Mouse (Mus musculus): ENCODE measurements around the gene Selenon. TPM values are rescaled to one million over a fixed set of nuclear protein-coding genes. Genes with fewer than 3 reads are reported as not detected.

The Selenon gene
- polyA plus RNA-seq, 1 experiment from 2014 or later: 48.0 TPM

- Histone ChIP-seq H3K9ac (ENCODE audit: low read length) (no peak overlapping the region), H3K4me1 (ENCODE audit: control insufficient read depth, insufficient read depth, low read length) (no peaks in the 10 kb centered on the region), H3K4me3 (ENCODE audit: low read depth, low read length) (no peak overlapping the region), H3K36me3 (ENCODE audit: control insufficient read depth, insufficient read depth, low read length) (peaks cover 11% of the 10 kb centered on the region), H3K4me2 (ENCODE audit: low read depth) (no peak overlapping the region), H3K27me3 (ENCODE audit: control insufficient read depth, insufficient read depth, low read length) (no peaks in the 10 kb centered on the region), H3K9me3 (ENCODE audit: control insufficient read depth, low read length) (no peaks in the 10 kb centered on the region), H3K27ac (ENCODE audit: low read depth, low read length) (no peak overlapping the region)
- ATAC-seq (ENCODE audit: insufficient read depth, low FRiP score, low TSS enrichment) (no peak), DNase-seq (ENCODE audit: low spot score) (no peak)
- WGBS: 89% methylated on average over 4 of the region's 4 CpGs
Measured at GRCm38 (mm10) chr4:134523447-134523846, 28.5 kb downstream of the Selenon start.

- H3K4me2 ChIP-seq (ENCODE audit: low read depth): no peak overlapping the region
- ATAC-seq (ENCODE audit: insufficient read depth, low FRiP score, low TSS enrichment) (no peak), DNase-seq (ENCODE audit: low spot score) (no peak)
- no peaks in the 10 kb centered on the region for H3K9me3 ChIP-seq (ENCODE audit: control insufficient read depth, low read length)
- no peak overlapping the region for H3K4me3 ChIP-seq (ENCODE audit: low read depth, low read length)
- H3K27me3 ChIP-seq (ENCODE audit: control insufficient read depth, insufficient read depth, low read length): no peaks in the 10 kb centered on the region
- peaks cover 7% of the 10 kb centered on the region for H3K36me3 ChIP-seq (ENCODE audit: control insufficient read depth, insufficient read depth, low read length)
- no peak overlapping the region for H3K27ac ChIP-seq (ENCODE audit: low read depth, low read length)
- no peaks in the 10 kb centered on the region for H3K4me1 ChIP-seq (ENCODE audit: control insufficient read depth, insufficient read depth, low read length)
- H3K9ac ChIP-seq (ENCODE audit: low read length): no peak overlapping the region
Measured at GRCm38 (mm10) chr4:134519281-134519680, 32.7 kb downstream of the Selenon start.

DNA sequence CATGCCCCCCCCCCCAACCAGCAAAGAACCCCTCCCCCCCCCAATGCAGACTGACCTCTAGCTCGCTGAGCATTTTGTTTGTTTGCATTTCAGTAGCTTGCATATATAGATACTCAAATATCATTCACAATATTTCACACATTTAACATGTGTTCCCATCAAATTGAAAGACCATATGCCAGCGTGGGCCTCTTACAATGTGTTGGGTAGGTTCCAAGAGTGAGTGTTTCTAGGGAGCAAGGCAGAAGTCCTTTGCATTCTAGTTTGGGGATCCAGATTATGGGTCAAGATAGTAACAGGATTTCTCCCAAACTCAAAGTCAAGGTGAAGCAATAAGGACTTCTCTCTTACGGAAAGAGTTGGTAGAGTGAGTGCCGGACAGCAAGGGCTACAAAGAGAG lies 33.4 kb downstream of the Selenon start:
- Histone ChIP-seq H3K36me3 (ENCODE audit: control insufficient read depth, insufficient read depth, low read length) (peaks cover 5% of the 10 kb centered on the region), H3K4me2 (ENCODE audit: low read depth) (no peak overlapping the region), H3K4me3 (ENCODE audit: low read depth, low read length) (no peak overlapping the region), H3K27me3 (ENCODE audit: control insufficient read depth, insufficient read depth, low read length) (no peaks in the 10 kb centered on the region), H3K4me1 (ENCODE audit: control insufficient read depth, insufficient read depth, low read length) (no peaks in the 10 kb centered on the region), H3K9me3 (ENCODE audit: control insufficient read depth, low read length) (no peaks in the 10 kb centered on the region), H3K27ac (ENCODE audit: low read depth, low read length) (no peak overlapping the region), H3K9ac (ENCODE audit: low read length) (no peak overlapping the region)
- 89% methylated on average over 4 of the region's 4 CpGs for WGBS
- ATAC-seq (ENCODE audit: insufficient read depth, low FRiP score, low TSS enrichment) (no peak), DNase-seq (ENCODE audit: low spot score) (no peak)

GRCm38 (mm10) chr4:134517719-134518118 lies 34.2 kb downstream of the Selenon start:
- ATAC-seq (ENCODE audit: insufficient read depth, low FRiP score, low TSS enrichment): no peak
- Histone ChIP-seq H3K27ac (ENCODE audit: low read depth, low read length) (no peak overlapping the region), H3K4me3 (ENCODE audit: low read depth, low read length) (no peak overlapping the region), H3K36me3 (ENCODE audit: control insufficient read depth, insufficient read depth, low read length) (peaks cover 2% of the 10 kb centered on the region), H3K9ac (ENCODE audit: low read length) (no peak overlapping the region), H3K9me3 (ENCODE audit: control insufficient read depth, low read length) (no peaks in the 10 kb centered on the region), H3K27me3 (ENCODE audit: control insufficient read depth, insufficient read depth, low read length) (no peaks in the 10 kb centered on the region), H3K4me2 (ENCODE audit: low read depth) (no peak overlapping the region), H3K4me1 (ENCODE audit: control insufficient read depth, insufficient read depth, low read length) (peaks cover 1% of the 10 kb centered on the region; the same call in 1 of the 2 replicates)
- WGBS: 91% methylated on average over 10 of the region's 10 CpGs
- no peak for DNase-seq (ENCODE audit: low spot score)

- DNase-seq (ENCODE audit: low spot score) (no peak), ATAC-seq (ENCODE audit: insufficient read depth, low FRiP score, low TSS enrichment) (no peak)
- peaks cover 6% of the 10 kb centered on the region; the same call in 1 of the 2 replicates for H3K4me1 ChIP-seq (ENCODE audit: control insufficient read depth, insufficient read depth, low read length)
- H3K27ac ChIP-seq (ENCODE audit: low read depth, low read length): no peak overlapping the region
- no peak overlapping the region for H3K4me3 ChIP-seq (ENCODE audit: low read depth, low read length)
- no peak overlapping the region for H3K9ac ChIP-seq (ENCODE audit: low read length)
- no peaks in the 10 kb centered on the region for H3K27me3 ChIP-seq (ENCODE audit: control insufficient read depth, insufficient read depth, low read length)
- peaks cover 2% of the 10 kb centered on the region for H3K36me3 ChIP-seq (ENCODE audit: control insufficient read depth, insufficient read depth, low read length)
- no peaks in the 10 kb centered on the region for H3K9me3 ChIP-seq (ENCODE audit: control insufficient read depth, low read length)
- no peak overlapping the region for H3K4me2 ChIP-seq (ENCODE audit: low read depth)
- 90% methylated on average over 8 of the region's 8 CpGs for WGBS
Measured at GRCm38 (mm10) chr4:134516981-134517380, 35.0 kb downstream of the Selenon start.

DNA sequence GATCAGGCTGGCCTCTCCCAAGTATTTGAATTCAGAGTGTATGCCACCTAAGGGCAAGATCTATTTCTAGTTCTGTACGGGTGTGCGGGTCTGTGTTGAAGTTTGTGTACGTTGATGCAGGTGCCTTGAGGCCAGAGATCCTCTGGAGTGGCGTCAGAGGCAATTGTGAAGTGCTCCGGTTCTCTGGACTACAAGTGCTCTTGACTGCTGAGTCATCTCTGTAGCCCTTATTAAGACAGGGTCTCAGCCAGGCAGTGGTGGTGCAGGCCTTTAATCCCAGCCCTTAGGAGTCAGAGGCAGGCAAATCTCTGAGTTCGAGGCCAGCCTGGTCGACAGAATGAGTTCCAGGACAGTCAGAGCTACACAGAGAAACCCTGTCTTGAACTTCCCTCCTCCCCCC lies 36.4 kb downstream of the Selenon start:
- Histone ChIP-seq H3K27ac (ENCODE audit: low read depth, low read length) (no peak overlapping the region), H3K4me3 (ENCODE audit: low read depth, low read length) (no peak overlapping the region), H3K9ac (ENCODE audit: low read length) (no peak overlapping the region), H3K4me1 (ENCODE audit: control insufficient read depth, insufficient read depth, low read length) (peaks cover 10% of the 10 kb centered on the region), H3K36me3 (ENCODE audit: control insufficient read depth, insufficient read depth, low read length) (peaks cover 2% of the 10 kb centered on the region), H3K27me3 (ENCODE audit: control insufficient read depth, insufficient read depth, low read length) (no peaks in the 10 kb centered on the region), H3K9me3 (ENCODE audit: control insufficient read depth, low read length) (no peaks in the 10 kb centered on the region), H3K4me2 (ENCODE audit: low read depth) (no peak overlapping the region)
- WGBS: 85% methylated on average over 7 of the region's 7 CpGs
- no peak for DNase-seq (ENCODE audit: low spot score)
- ATAC-seq (ENCODE audit: insufficient read depth, low FRiP score, low TSS enrichment): no peak

DNA sequence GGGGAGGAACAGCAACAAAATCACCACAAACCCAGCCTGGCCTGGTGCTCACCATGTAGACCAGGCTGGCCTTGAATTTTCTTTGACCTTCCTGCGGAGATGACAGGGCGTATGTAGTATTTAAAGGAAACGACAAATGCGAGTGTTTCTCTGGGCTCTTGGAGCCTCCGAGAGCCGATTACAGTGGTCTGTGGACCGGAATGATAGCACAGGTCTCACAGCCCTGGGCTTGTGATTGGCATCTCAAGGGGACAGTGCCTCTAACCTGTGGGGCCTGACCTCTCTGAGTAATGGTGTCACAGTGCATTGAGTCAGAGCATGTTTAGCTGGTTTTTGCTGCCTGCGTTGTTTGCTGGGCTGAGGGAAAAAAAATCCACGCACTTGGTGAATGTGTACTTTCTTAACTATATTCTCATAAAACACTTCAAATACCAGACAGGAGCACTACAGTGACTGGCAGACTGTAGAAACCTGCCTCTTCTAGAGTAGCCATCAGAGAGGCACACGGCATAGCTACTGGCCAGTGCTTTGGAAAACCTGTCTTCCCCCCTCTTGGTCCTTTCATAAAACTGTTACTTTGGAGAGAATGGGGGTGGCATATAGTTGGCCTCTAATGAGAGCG lies 37.5 kb downstream of the Selenon start:
- H3K4me3 ChIP-seq (ENCODE audit: low read depth, low read length): no peak overlapping the region
- no peaks in the 10 kb centered on the region for H3K27me3 ChIP-seq (ENCODE audit: control insufficient read depth, insufficient read depth, low read length)
- H3K27ac ChIP-seq (ENCODE audit: low read depth, low read length): no peak overlapping the region
- ATAC-seq (ENCODE audit: insufficient read depth, low FRiP score, low TSS enrichment) (no peak), DNase-seq (ENCODE audit: low spot score) (no peak)
- 96% methylated on average over 11 of the region's 11 CpGs for WGBS
- H3K4me2 ChIP-seq (ENCODE audit: low read depth): no peak overlapping the region
- peaks cover 10% of the 10 kb centered on the region for H3K4me1 ChIP-seq (ENCODE audit: control insufficient read depth, insufficient read depth, low read length)
- no peak overlapping the region for H3K9ac ChIP-seq (ENCODE audit: low read length)
- no peaks in the 10 kb centered on the region for H3K36me3 ChIP-seq (ENCODE audit: control insufficient read depth, insufficient read depth, low read length)
- no peaks in the 10 kb centered on the region for H3K9me3 ChIP-seq (ENCODE audit: control insufficient read depth, low read length)

GRCm38 (mm10) chr4:134512798-134513197 lies 39.2 kb downstream of the Selenon start:
- H3K4me1 ChIP-seq (ENCODE audit: control insufficient read depth, insufficient read depth, low read length): peaks cover 10% of the 10 kb centered on the region
- H3K9ac ChIP-seq (ENCODE audit: low read length): peak overlapping the region; percentile 14; the same call in 1 of the 2 replicates
- WGBS: 18% methylated on average over 15 of the region's 15 CpGs
- DNase-seq (ENCODE audit: low spot score) (peak; percentile 63), ATAC-seq (ENCODE audit: insufficient read depth, low FRiP score, low TSS enrichment) (no peak)
- no peaks in the 10 kb centered on the region for H3K36me3 ChIP-seq (ENCODE audit: control insufficient read depth, insufficient read depth, low read length)
- peak overlapping the region; percentile 32 for H3K4me2 ChIP-seq (ENCODE audit: low read depth)
- H3K27me3 ChIP-seq (ENCODE audit: control insufficient read depth, insufficient read depth, low read length): no peaks in the 10 kb centered on the region
- H3K27ac ChIP-seq (ENCODE audit: low read depth, low read length): no peak overlapping the region
- H3K9me3 ChIP-seq (ENCODE audit: control insufficient read depth, low read length): no peaks in the 10 kb centered on the region
- H3K4me3 ChIP-seq (ENCODE audit: low read depth, low read length): peak overlapping the region; percentile 13; the same call in 1 of the 2 replicates

DNA sequence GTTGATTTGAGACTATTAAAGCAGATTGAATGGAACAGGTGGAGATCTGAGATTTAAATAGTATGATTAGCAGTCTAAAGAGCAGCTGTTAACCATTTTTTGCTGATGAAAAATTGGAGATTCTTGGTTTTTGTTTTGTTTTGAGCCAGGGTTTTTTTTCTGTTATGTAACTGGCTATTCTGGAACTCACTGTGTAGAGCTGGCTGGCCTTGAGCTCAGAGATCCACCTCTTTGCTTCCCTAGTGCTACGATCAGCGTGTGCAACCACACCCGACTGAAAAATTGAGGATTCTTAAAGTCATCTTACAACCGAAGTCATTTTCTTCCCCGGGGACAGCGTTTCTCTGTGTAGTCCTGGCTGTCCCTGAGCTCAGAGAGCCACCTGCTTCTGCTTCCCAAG lies 40.2 kb downstream of the Selenon start:
- 82% methylated on average over 6 of the region's 6 CpGs for WGBS
- H3K4me1 ChIP-seq (ENCODE audit: control insufficient read depth, insufficient read depth, low read length): peaks cover 10% of the 10 kb centered on the region
- H3K4me3 ChIP-seq (ENCODE audit: low read depth, low read length): peak overlapping the region; percentile 50
- no peaks in the 10 kb centered on the region for H3K27me3 ChIP-seq (ENCODE audit: control insufficient read depth, insufficient read depth, low read length)
- peak overlapping the region; percentile 73 for H3K4me2 ChIP-seq (ENCODE audit: low read depth)
- H3K9me3 ChIP-seq (ENCODE audit: control insufficient read depth, low read length): no peaks in the 10 kb centered on the region
- no peak overlapping the region for H3K9ac ChIP-seq (ENCODE audit: low read length)
- H3K36me3 ChIP-seq (ENCODE audit: control insufficient read depth, insufficient read depth, low read length): no peaks in the 10 kb centered on the region
- DNase-seq (ENCODE audit: low spot score) (no peak), ATAC-seq (ENCODE audit: insufficient read depth, low FRiP score, low TSS enrichment) (no peak)
- no peak overlapping the region for H3K27ac ChIP-seq (ENCODE audit: low read depth, low read length)
